Mouse (Mus musculus): ENCODE data around the gene Gm20683. TPM values are rescaled to one million over a fixed set of nuclear protein-coding genes. Genes with fewer than 3 reads are reported as not detected.

Gene Gm20683
- total RNA-seq, 2 experiments from 2014 or later: 1.3 to 1.8 TPM

Other genes with a start within 250 kb of the Gm20683 start
- not detected for gene Gng13, start 124.6 kb downstream of the Gm20683 start, total RNA-seq (2023)
- 10 to 100 TPM; 17.5 to 23.6 TPM for gene Chtf18, start 114.3 kb downstream of the Gm20683 start, total RNA-seq (2023)
- 1 to 10 TPM; 6.1 to 6.7 TPM for gene Rpusd1, start 114.1 kb downstream of the Gm20683 start, total RNA-seq (2023)
- gene Mslnl, start 105.7 kb downstream of the Gm20683 start, total RNA-seq (2023): under 1 TPM in 1 of 2 experiments, not detected in 1; 0.13 TPM
- not detected for gene Msln, start 87.4 kb downstream of the Gm20683 start, total RNA-seq (2023)
- gene Narfl, start 68.0 kb downstream of the Gm20683 start, total RNA-seq (2023): 10 to 100 TPM; 25.5 to 25.9 TPM
- 10 to 100 TPM; 13.5 to 17.7 TPM for gene Haghl, start 56.1 kb downstream of the Gm20683 start, total RNA-seq (2023)
- not detected for gene Ccdc78, start 55.2 kb downstream of the Gm20683 start, total RNA-seq (2023)
- 10 to 100 TPM; 32.0 to 35.0 TPM for gene Fam173a, start 48.9 kb downstream of the Gm20683 start, total RNA-seq (2023)
- not detected for gene AC134908.4, start 46.1 kb downstream of the Gm20683 start, total RNA-seq (2023)
- 10 to 100 TPM; 14.4 to 17.6 TPM for gene Metrn, start 44.6 kb downstream of the Gm20683 start, total RNA-seq (2023)
- gene Fbxl16, start 32.7 kb downstream of the Gm20683 start, total RNA-seq (2023): not detected
- gene Wdr24, start 18.1 kb downstream of the Gm20683 start, total RNA-seq (2023): 10 to 100 TPM; 12.5 to 13.4 TPM
- gene Jmjd8, start 12.9 kb downstream of the Gm20683 start, total RNA-seq (2023): 10 to 100 TPM; 10.6 to 14.6 TPM
- gene Stub1, start 8.4 kb downstream of the Gm20683 start, total RNA-seq (2023): 10 to 100 TPM; 43.4 to 51.8 TPM
- gene Rhbdl1, start 4.5 kb downstream of the Gm20683 start, total RNA-seq (2023): 1 to 10 TPM; 1.2 to 2.7 TPM
- 10 to 100 TPM; 26.9 to 30.9 TPM for gene Rhot2, start 3.1 kb upstream of the Gm20683 start, total RNA-seq (2023)
- 10 to 100 TPM; 20.0 to 21.9 TPM for gene Wdr90, start 19.7 kb upstream of the Gm20683 start, total RNA-seq (2023)
- gene Mcrip2, start 27.0 kb upstream of the Gm20683 start, total RNA-seq (2023): 1 to 10 TPM; 3.5 to 4.6 TPM
- gene Mettl26, start 33.3 kb upstream of the Gm20683 start, total RNA-seq (2023): 10 to 100 TPM; 10.1 to 10.6 TPM
- 1 to 10 TPM; 3.2 to 4.9 TPM for gene Wfikkn1, start 39.1 kb upstream of the Gm20683 start, total RNA-seq (2023)
- gene Rab40c, start 78.0 kb upstream of the Gm20683 start, total RNA-seq (2023): 10 to 100 TPM; 16.9 to 19.1 TPM
- 10 to 100 TPM; 45.9 to 71.2 TPM for gene Pigq, start 103.2 kb upstream of the Gm20683 start, total RNA-seq (2023)
- gene Nhlrc4, start 103.2 kb upstream of the Gm20683 start, total RNA-seq (2023): under 1 TPM in 1 of 2 experiments, not detected in 1; 0.22 TPM
- gene A930017K11Rik, start 110.8 kb upstream of the Gm20683 start, total RNA-seq (2023): not detected
- 10 to 100 TPM; 13.5 to 19.1 TPM for gene Capn15, start 144.0 kb upstream of the Gm20683 start, total RNA-seq (2023)
- gene Rab11fip3, start 227.8 kb upstream of the Gm20683 start, total RNA-seq (2023): 1 to 10 TPM; 1.5 to 2.1 TPM
- gene Decr2, start 248.6 kb upstream of the Gm20683 start, total RNA-seq (2023): 1 to 10 TPM; 4.0 TPM